Mouse (Mus musculus): ENCODE data around the gene Zfp119b. TPM values are rescaled to one million over a fixed set of nuclear protein-coding genes. Genes with fewer than 3 reads are reported as not detected.

Zfp119b gene
- total RNA-seq (2015) (3.8 and 5.5 TPM in 2 replicates), total RNA-seq (2017) (4.8 and 5.2 TPM in 2 replicates)

- ATAC-seq (replicated peaks; ENCODE audit: poor library complexity): no peak
These were observed at the start of gene Zfp119b for GRCm38 (mm10) chr17:55949400-55949799. Zfp119b (minus strand) TSS chr17:55949500.

- no peak for ATAC-seq (replicated peaks; ENCODE audit: poor library complexity)
These were observed 46.7 kb upstream of the Zfp119b start for GRCm38 (mm10) chr17:55996007-55996406.

GRCm38 (mm10) chr17:55990278-55990898, 41.1 kb upstream of the Zfp119b start:
- no peak for ATAC-seq (replicated peaks; ENCODE audit: poor library complexity)

GRCm38 (mm10) chr17:55986030-55986961, 37.0 kb upstream of the Zfp119b start, which contains the start of gene Fsd1:
Fsd1 (plus strand) TSS chr17:55986509.
- ATAC-seq (replicated peaks; ENCODE audit: poor library complexity): peak; percentile 29; the same call in 1 of the 2 replicates

- ATAC-seq (replicated peaks; ENCODE audit: poor library complexity): no peak
These were observed 28.0 kb upstream of the Zfp119b start for GRCm38 (mm10) chr17:55977301-55977700.

- peak; percentile 98 for ATAC-seq (replicated peaks; ENCODE audit: poor library complexity)
These were observed 27.1 kb upstream of the Zfp119b start for GRCm38 (mm10) chr17:55976255-55976862.

- no peak for ATAC-seq (replicated peaks; ENCODE audit: poor library complexity)
These were observed 22.2 kb upstream of the Zfp119b start for GRCm38 (mm10) chr17:55971453-55971852.

- peak; percentile 37 for ATAC-seq (replicated peaks; ENCODE audit: poor library complexity)
These were observed 20.9 kb upstream of the Zfp119b start, which contains the start of gene Shd for GRCm38 (mm10) chr17:55969966-55970891. Shd (plus strand) TSS chr17:55970467.

- peak; percentile 16; the same call in 1 of the 2 replicates for ATAC-seq (replicated peaks; ENCODE audit: poor library complexity)
These were observed 20.3 kb upstream of the Zfp119b start for GRCm38 (mm10) chr17:55969560-55969959.

GRCm38 (mm10) chr17:55968210-55968609, 18.9 kb upstream of the Zfp119b start:
- ATAC-seq (replicated peaks; ENCODE audit: poor library complexity): no peak

GRCm38 (mm10) chr17:55967186-55967585, 17.9 kb upstream of the Zfp119b start:
- no peak for ATAC-seq (replicated peaks; ENCODE audit: poor library complexity)

- no peak for ATAC-seq (replicated peaks; ENCODE audit: poor library complexity)
These were observed 15.7 kb upstream of the Zfp119b start for GRCm38 (mm10) chr17:55964996-55965395.

GRCm38 (mm10) chr17:55964496-55964895, 15.2 kb upstream of the Zfp119b start:
- ATAC-seq (replicated peaks; ENCODE audit: poor library complexity): no peak

GRCm38 (mm10) chr17:55963171-55963570, 13.9 kb upstream of the Zfp119b start:
- peak; percentile 49 for ATAC-seq (replicated peaks; ENCODE audit: poor library complexity)

- no peak for ATAC-seq (replicated peaks; ENCODE audit: poor library complexity)
These were observed 12.3 kb upstream of the Zfp119b start for GRCm38 (mm10) chr17:55961631-55962030.

GRCm38 (mm10) chr17:55960791-55961190, 11.5 kb upstream of the Zfp119b start:
- ATAC-seq (replicated peaks; ENCODE audit: poor library complexity): no peak

GRCm38 (mm10) chr17:55959946-55960740, 10.8 kb upstream of the Zfp119b start:
- ATAC-seq (replicated peaks; ENCODE audit: poor library complexity): no peak

- ATAC-seq (replicated peaks; ENCODE audit: poor library complexity): peak; percentile 76
These were observed 9.8 kb upstream of the Zfp119b start, which contains the start of gene Yju2 for GRCm38 (mm10) chr17:55958918-55959728. Yju2 (plus strand) TSS chr17:55959099.

GRCm38 (mm10) chr17:55958584-55958886, 9.2 kb upstream of the Zfp119b start:
- ATAC-seq (replicated peaks; ENCODE audit: poor library complexity): no peak
